Mouse (Mus musculus): Measurements from ENCODE around the gene Med18. TPM values are rescaled to one million over a fixed set of nuclear protein-coding genes. Genes with fewer than 3 reads are reported as not detected.

The Med18 gene
- polyA plus RNA-seq, 1 experiment from 2014 or later, result 20.9 TPM

DNA sequence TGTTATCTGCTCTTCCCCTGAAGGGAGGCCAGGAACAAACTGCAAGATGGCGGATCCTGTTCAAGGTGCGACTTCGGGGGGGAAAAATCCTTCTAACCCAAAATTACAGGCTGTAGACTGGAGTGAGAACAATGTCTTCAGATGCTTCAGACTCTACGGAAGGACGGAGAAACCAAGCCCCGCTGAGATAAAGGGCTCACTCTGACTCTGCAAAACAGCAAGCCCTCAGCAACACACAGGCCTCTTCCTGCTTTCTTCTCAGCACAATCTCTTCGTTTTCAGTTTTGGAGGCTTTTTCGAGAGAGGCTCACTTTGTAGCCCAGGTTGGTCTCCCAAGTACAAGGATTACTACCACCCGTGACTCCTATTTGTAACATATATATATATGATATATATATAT lies 9.7 kb upstream of the Med18 start:
- Histone ChIP-seq H3K4me2 (ENCODE audit: low read length) (no peak overlapping the region), H3K4me3 (replicated peaks; ENCODE audit: low read depth, low read length) (no peak overlapping the region), H3K27me3 (ENCODE audit: insufficient read depth, low read length) (no peaks in the 10 kb centered on the region), H3K36me3 (ENCODE audit: insufficient read depth, low read length) (no peaks in the 10 kb centered on the region), H3K4me1 (replicated peaks; ENCODE audit: insufficient read depth, low read length) (no peaks in the 10 kb centered on the region), H3K9ac (ENCODE audit: low read depth, low read length) (no peak overlapping the region), H3K27ac (no peak overlapping the region), H3K9me3 (replicated peaks; ENCODE audit: low read length) (no peaks in the 10 kb centered on the region)
- TF ChIP-seq CTCF (IDR thresholded peaks at IDR 0.05; ENCODE audit: low read depth), result no peak
- no peak for DNase-seq (ENCODE audit: low spot score)
- ATAC-seq (replicated peaks; ENCODE audit: low FRiP score, low read depth), result no peak
- 90% methylated on average over 9 of the region's 9 CpGs for WGBS

DNA sequence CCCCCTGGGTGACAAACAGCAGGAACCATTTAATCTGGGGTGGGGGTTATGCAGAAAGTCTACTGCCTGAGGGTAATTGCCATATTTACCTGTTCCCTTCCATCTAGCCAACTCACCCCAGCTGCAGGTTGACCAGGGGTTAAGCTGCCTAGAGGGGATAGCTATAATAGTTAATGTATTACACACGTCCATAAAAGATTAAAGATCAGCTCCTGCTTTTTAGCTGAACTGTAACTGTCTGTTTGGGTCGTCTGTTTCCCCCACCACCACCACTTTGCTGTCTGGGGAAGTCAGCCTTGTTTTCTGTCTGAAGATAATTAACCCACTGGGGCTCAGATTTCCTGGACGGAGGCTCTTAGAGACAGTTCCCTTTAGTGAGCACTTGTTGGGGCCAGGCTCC lies 6.2 kb upstream of the Med18 start:
- Histone ChIP-seq H3K27ac (peak overlapping the region; percentile 77), H3K4me1 (replicated peaks; ENCODE audit: insufficient read depth, low read length) (no peaks in the 10 kb centered on the region), H3K4me3 (replicated peaks; ENCODE audit: low read depth, low read length) (no peak overlapping the region), H3K4me2 (ENCODE audit: low read length) (no peak overlapping the region), H3K36me3 (ENCODE audit: insufficient read depth, low read length) (no peaks in the 10 kb centered on the region), H3K27me3 (ENCODE audit: insufficient read depth, low read length) (no peaks in the 10 kb centered on the region), H3K9ac (ENCODE audit: low read depth, low read length) (no peak overlapping the region), H3K9me3 (replicated peaks; ENCODE audit: low read length) (no peaks in the 10 kb centered on the region)
- DNase-seq (ENCODE audit: low spot score) (peak; percentile 43), ATAC-seq (replicated peaks; ENCODE audit: low FRiP score, low read depth) (0 out of 2 replicates have a peak, but pooled peaks have one; percentile 33)
- no peak for TF ChIP-seq CTCF (IDR thresholded peaks at IDR 0.05; ENCODE audit: low read depth)
- WGBS, result 6% methylated on average over 3 of the region's 3 CpGs

DNA sequence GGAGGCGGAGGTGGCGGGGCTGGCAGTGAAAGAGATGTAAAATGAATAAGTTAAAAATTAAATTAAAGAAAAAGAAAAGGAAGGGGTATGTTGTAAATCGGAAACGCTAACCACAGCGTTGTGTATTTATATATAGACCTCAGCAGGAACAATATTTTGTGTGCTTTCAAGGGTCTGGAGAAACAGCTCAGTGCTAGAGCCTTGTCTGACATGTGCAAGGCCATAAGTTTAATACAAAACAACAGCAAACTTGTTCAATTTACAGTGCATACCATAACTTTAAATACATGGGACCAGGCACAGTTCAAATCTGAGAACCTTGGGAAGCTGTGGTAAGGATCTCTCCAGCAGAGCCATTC lies 513 bp upstream of the Med18 start:
- Histone ChIP-seq H3K4me2 (ENCODE audit: low read length) (peak overlapping the region; percentile 90), H3K36me3 (ENCODE audit: insufficient read depth, low read length) (peaks cover 12% of the 10 kb centered on the region), H3K9me3 (replicated peaks; ENCODE audit: low read length) (no peaks in the 10 kb centered on the region), H3K27ac (no peak overlapping the region), H3K27me3 (ENCODE audit: insufficient read depth, low read length) (no peaks in the 10 kb centered on the region), H3K4me3 (replicated peaks; ENCODE audit: low read depth, low read length) (peak overlapping the region; percentile 73), H3K4me1 (replicated peaks; ENCODE audit: insufficient read depth, low read length) (peaks cover 8% of the 10 kb centered on the region; the same call in 1 of the 2 replicates), H3K9ac (ENCODE audit: low read depth, low read length) (peak overlapping the region; percentile 83; the same call in 1 of the 2 replicates)
- ATAC-seq (replicated peaks; ENCODE audit: low FRiP score, low read depth), result no peak
- no peak for DNase-seq (ENCODE audit: low spot score)
- WGBS, result under 1% methylated on average over 5 of the region's 5 CpGs
- TF ChIP-seq CTCF (IDR thresholded peaks at IDR 0.05; ENCODE audit: low read depth), result no peak

DNA sequence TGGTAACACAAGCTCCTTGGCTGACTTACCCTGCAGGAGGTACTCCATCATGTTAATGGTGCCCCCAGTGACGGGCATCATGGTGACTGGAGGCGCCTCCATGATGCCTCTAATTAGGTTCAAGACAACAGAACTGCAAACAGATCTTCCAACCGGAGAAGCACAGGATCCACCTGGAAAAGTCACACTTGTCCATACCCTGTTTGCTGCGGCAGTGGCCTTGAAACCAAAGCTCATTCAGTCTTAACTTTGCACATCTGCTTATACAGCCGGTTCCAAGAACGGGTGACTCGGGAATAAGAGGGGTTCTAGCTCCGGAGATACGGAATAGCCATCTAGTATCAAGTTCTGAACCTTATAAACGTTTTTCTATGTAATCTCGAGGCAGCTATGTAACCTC lies 885 bp downstream of the Med18 start:
- ATAC-seq (replicated peaks; ENCODE audit: low FRiP score, low read depth), result no peak
- DNase-seq (ENCODE audit: low spot score), result peak; percentile 27
- peak overlapping the region; percentile 83 for H3K9ac ChIP-seq (ENCODE audit: low read depth, low read length)
- H3K4me1 ChIP-seq (replicated peaks; ENCODE audit: insufficient read depth, low read length), result peaks cover 8% of the 10 kb centered on the region; the same call in 1 of the 2 replicates
- 2% methylated on average over 11 of the region's 11 CpGs for WGBS
- peak overlapping the region; percentile 90 for H3K4me2 ChIP-seq (ENCODE audit: low read length)
- H3K27ac ChIP-seq, result peak overlapping the region; percentile 78; the same call in 1 of the 2 replicates
- H3K36me3 ChIP-seq (ENCODE audit: insufficient read depth, low read length), result peaks cover 19% of the 10 kb centered on the region
- H3K27me3 ChIP-seq (ENCODE audit: insufficient read depth, low read length), result no peaks in the 10 kb centered on the region
- TF ChIP-seq CTCF (IDR thresholded peaks at IDR 0.05; ENCODE audit: low read depth), result no peak
- no peaks in the 10 kb centered on the region for H3K9me3 ChIP-seq (replicated peaks; ENCODE audit: low read length)
- H3K4me3 ChIP-seq (replicated peaks; ENCODE audit: low read depth, low read length), result peak overlapping the region; percentile 73

DNA sequence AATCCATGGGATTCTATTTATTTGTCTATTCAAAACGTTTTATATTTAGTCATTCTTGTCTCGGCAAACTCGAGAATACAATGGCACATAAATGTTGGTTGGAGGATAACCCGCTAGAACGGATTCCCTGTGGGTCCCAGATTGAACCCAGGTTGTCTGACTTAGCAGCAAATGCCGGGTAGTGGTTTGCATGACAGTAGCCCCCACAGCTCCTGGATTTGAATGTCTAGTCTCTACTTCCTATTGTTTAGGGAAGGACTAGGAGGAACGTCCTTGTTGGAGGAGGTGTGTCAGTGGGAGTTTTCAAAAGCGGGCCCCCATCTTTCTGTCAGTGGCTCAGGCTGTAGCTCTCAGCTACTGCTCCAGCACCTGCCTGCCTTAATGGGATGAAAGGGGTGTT lies 3.5 kb downstream of the Med18 start:
- 89% methylated on average over 8 of the region's 8 CpGs for WGBS
- no peak overlapping the region for H3K9ac ChIP-seq (ENCODE audit: low read depth, low read length)
- H3K9me3 ChIP-seq (replicated peaks; ENCODE audit: low read length), result no peaks in the 10 kb centered on the region
- ATAC-seq (replicated peaks; ENCODE audit: low FRiP score, low read depth) (no peak), DNase-seq (ENCODE audit: low spot score) (no peak)
- TF ChIP-seq CTCF (IDR thresholded peaks at IDR 0.05; ENCODE audit: low read depth), result no peak
- H3K27me3 ChIP-seq (ENCODE audit: insufficient read depth, low read length), result no peaks in the 10 kb centered on the region
- peaks cover 12% of the 10 kb centered on the region; the same call in 1 of the 2 replicates for H3K4me1 ChIP-seq (replicated peaks; ENCODE audit: insufficient read depth, low read length)
- peaks cover 19% of the 10 kb centered on the region for H3K36me3 ChIP-seq (ENCODE audit: insufficient read depth, low read length)
- no peak overlapping the region for H3K27ac ChIP-seq
- H3K4me3 ChIP-seq (replicated peaks; ENCODE audit: low read depth, low read length), result no peak overlapping the region
- no peak overlapping the region for H3K4me2 ChIP-seq (ENCODE audit: low read length)

DNA sequence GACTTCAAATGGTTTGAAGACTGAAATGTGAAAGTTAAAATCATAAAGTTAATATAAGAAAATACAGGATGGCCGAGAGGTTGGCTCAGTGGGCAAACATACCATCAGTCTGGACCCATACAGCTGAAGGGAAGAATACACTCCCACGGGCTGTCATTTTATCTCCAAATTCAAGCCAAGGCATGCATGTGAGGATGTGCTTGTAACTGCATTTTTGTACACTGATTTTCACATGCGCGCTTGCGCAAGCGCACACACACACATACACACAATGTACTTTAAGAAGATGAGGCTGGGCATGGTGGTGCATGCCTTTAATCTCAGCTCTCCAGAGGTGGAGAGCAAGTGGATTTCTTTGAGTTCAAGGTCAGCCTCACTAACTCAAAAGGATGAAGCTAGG lies 8.2 kb downstream of the Med18 start:
- no peak overlapping the region for H3K4me2 ChIP-seq (ENCODE audit: low read length)
- DNase-seq (ENCODE audit: low spot score), result no peak
- H3K4me1 ChIP-seq (replicated peaks; ENCODE audit: insufficient read depth, low read length), result 0 out of 2 replicates have a peak, but pooled peaks cover 3% of the 10 kb centered on the region
- ATAC-seq (replicated peaks; ENCODE audit: low FRiP score, low read depth), result no peak
- peaks cover 19% of the 10 kb centered on the region for H3K36me3 ChIP-seq (ENCODE audit: insufficient read depth, low read length)
- no peaks in the 10 kb centered on the region for H3K27me3 ChIP-seq (ENCODE audit: insufficient read depth, low read length)
- no peaks in the 10 kb centered on the region for H3K9me3 ChIP-seq (replicated peaks; ENCODE audit: low read length)
- H3K9ac ChIP-seq (ENCODE audit: low read depth, low read length), result no peak overlapping the region
- no peak for TF ChIP-seq CTCF (IDR thresholded peaks at IDR 0.05; ENCODE audit: low read depth)
- no peak overlapping the region for H3K4me3 ChIP-seq (replicated peaks; ENCODE audit: low read depth, low read length)
- H3K27ac ChIP-seq, result peak overlapping the region; percentile 44
- 90% methylated on average over 6 of the region's 6 CpGs for WGBS

DNA sequence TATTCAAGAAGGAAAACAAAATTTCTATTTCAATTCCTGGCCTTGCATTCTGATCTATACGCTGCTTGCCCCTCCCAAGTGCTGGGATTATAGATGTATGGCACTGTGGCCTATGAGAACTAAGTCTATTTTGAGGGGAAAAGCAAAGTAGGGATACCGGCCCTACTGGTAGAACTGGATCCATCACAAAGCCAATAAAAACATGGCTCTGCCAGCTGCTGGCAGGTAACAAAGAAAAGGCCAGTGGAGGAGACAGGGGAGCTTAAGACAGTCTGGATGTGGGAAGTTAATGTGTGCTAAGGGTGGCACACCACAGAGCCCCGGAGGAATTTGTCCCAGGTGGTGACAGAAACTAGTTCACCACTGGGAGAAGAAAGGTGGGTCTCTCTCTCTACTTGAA lies 8.6 kb downstream of the Med18 start:
- H3K36me3 ChIP-seq (ENCODE audit: insufficient read depth, low read length), result peaks cover 15% of the 10 kb centered on the region
- DNase-seq (ENCODE audit: low spot score) (peak; percentile 20), ATAC-seq (replicated peaks; ENCODE audit: low FRiP score, low read depth) (no peak)
- H3K27ac ChIP-seq, result peak overlapping the region; percentile 19; the same call in 1 of the 2 replicates
- 0 out of 2 replicates have a peak, but pooled peaks cover 3% of the 10 kb centered on the region for H3K4me1 ChIP-seq (replicated peaks; ENCODE audit: insufficient read depth, low read length)
- H3K4me3 ChIP-seq (replicated peaks; ENCODE audit: low read depth, low read length), result no peak overlapping the region
- H3K9ac ChIP-seq (ENCODE audit: low read depth, low read length), result no peak overlapping the region
- H3K9me3 ChIP-seq (replicated peaks; ENCODE audit: low read length), result no peaks in the 10 kb centered on the region
- H3K27me3 ChIP-seq (ENCODE audit: insufficient read depth, low read length), result no peaks in the 10 kb centered on the region
- H3K4me2 ChIP-seq (ENCODE audit: low read length), result no peak overlapping the region
- TF ChIP-seq CTCF (IDR thresholded peaks at IDR 0.05; ENCODE audit: low read depth), result no peak
- 59% methylated on average over 3 of the region's 3 CpGs for WGBS
